Mouse (Mus musculus): ENCODE measurements at regions not wholly inside any gene's neighbourhood (a gene's known extent, or its start where the extent isn't known, plus 50 kb on each side); places are given as distances from the start of the nearest gene placed in this dataset.
A peak's percentile ranks its signal among the peaks of the same experiment; 100 is the strongest.

GRCm38 (mm10) chr15:62189565-62190181, 1266.9 kb upstream of the A1bg start:
- no peak for ATAC-seq (replicated peaks; ENCODE audit: poor library complexity, severe bottlenecking)

- no peak for ATAC-seq (replicated peaks; ENCODE audit: poor library complexity, severe bottlenecking)
These were observed 1263.7 kb upstream of the A1bg start for GRCm38 (mm10) chr15:62186548-62186947.

- no peak for ATAC-seq (replicated peaks; ENCODE audit: poor library complexity, severe bottlenecking)
These were observed 1261.0 kb upstream of the A1bg start for GRCm38 (mm10) chr15:62183803-62184202.

- ATAC-seq (replicated peaks; ENCODE audit: poor library complexity, severe bottlenecking), result peak; percentile 77
These were observed 1258.7 kb upstream of the A1bg start for GRCm38 (mm10) chr15:62181454-62181910.

- no peak for ATAC-seq (replicated peaks; ENCODE audit: poor library complexity, severe bottlenecking)
These were observed 1257.9 kb upstream of the A1bg start for GRCm38 (mm10) chr15:62180718-62181117.

GRCm38 (mm10) chr15:62179801-62180200, 1257.0 kb upstream of the A1bg start:
- no peak for ATAC-seq (replicated peaks; ENCODE audit: poor library complexity, severe bottlenecking)

- no peak for ATAC-seq (replicated peaks; ENCODE audit: poor library complexity, severe bottlenecking)
These were observed 1255.8 kb upstream of the A1bg start for GRCm38 (mm10) chr15:62178568-62178967.

- peak; percentile 70 for ATAC-seq (replicated peaks; ENCODE audit: poor library complexity, severe bottlenecking)
These were observed 1255.1 kb upstream of the A1bg start for GRCm38 (mm10) chr15:62177768-62178410.

- ATAC-seq (replicated peaks; ENCODE audit: poor library complexity, severe bottlenecking), result no peak
These were observed 1253.3 kb upstream of the A1bg start for GRCm38 (mm10) chr15:62176076-62176475.

- no peak for ATAC-seq (replicated peaks; ENCODE audit: poor library complexity, severe bottlenecking)
These were observed 1251.1 kb upstream of the A1bg start for GRCm38 (mm10) chr15:62173633-62174543.

GRCm38 (mm10) chr15:62171632-62172031, 1248.8 kb upstream of the A1bg start:
- ATAC-seq (replicated peaks; ENCODE audit: poor library complexity, severe bottlenecking), result no peak

- ATAC-seq (replicated peaks; ENCODE audit: poor library complexity, severe bottlenecking), result no peak
These were observed 1248.4 kb upstream of the A1bg start for GRCm38 (mm10) chr15:62171167-62171566.

GRCm38 (mm10) chr15:62170337-62170736, 1247.5 kb upstream of the A1bg start:
- no peak for ATAC-seq (replicated peaks; ENCODE audit: poor library complexity, severe bottlenecking)

GRCm38 (mm10) chr15:62169591-62170019, 1246.8 kb upstream of the A1bg start:
- no peak for ATAC-seq (replicated peaks; ENCODE audit: poor library complexity, severe bottlenecking)

GRCm38 (mm10) chr15:62168958-62169590, 1246.3 kb upstream of the A1bg start:
- no peak for ATAC-seq (replicated peaks; ENCODE audit: poor library complexity, severe bottlenecking)

GRCm38 (mm10) chr15:62168522-62168921, 1245.7 kb upstream of the A1bg start:
- no peak for ATAC-seq (replicated peaks; ENCODE audit: poor library complexity, severe bottlenecking)

- no peak for ATAC-seq (replicated peaks; ENCODE audit: poor library complexity, severe bottlenecking)
These were observed 1244.0 kb upstream of the A1bg start for GRCm38 (mm10) chr15:62166786-62167185.

GRCm38 (mm10) chr15:62165826-62166500, 1243.2 kb upstream of the A1bg start:
- ATAC-seq (replicated peaks; ENCODE audit: poor library complexity, severe bottlenecking), result no peak

GRCm38 (mm10) chr15:62164766-62165410, 1242.1 kb upstream of the A1bg start:
- ATAC-seq (replicated peaks; ENCODE audit: poor library complexity, severe bottlenecking), result no peak

GRCm38 (mm10) chr15:62163203-62163602, 1240.4 kb upstream of the A1bg start:
- ATAC-seq (replicated peaks; ENCODE audit: poor library complexity, severe bottlenecking), result no peak

Measured in granulocyte monocyte progenitor cell, adult 5-6 weeks (primary cell).